Mouse (Mus musculus): ENCODE measurements around the gene Figla. TPM values are rescaled to one million over a fixed set of nuclear protein-coding genes. Genes with fewer than 3 reads are reported as not detected.

Gene Figla
- total RNA-seq, 4 experiments from 2014 or later, result not detected

DNA sequence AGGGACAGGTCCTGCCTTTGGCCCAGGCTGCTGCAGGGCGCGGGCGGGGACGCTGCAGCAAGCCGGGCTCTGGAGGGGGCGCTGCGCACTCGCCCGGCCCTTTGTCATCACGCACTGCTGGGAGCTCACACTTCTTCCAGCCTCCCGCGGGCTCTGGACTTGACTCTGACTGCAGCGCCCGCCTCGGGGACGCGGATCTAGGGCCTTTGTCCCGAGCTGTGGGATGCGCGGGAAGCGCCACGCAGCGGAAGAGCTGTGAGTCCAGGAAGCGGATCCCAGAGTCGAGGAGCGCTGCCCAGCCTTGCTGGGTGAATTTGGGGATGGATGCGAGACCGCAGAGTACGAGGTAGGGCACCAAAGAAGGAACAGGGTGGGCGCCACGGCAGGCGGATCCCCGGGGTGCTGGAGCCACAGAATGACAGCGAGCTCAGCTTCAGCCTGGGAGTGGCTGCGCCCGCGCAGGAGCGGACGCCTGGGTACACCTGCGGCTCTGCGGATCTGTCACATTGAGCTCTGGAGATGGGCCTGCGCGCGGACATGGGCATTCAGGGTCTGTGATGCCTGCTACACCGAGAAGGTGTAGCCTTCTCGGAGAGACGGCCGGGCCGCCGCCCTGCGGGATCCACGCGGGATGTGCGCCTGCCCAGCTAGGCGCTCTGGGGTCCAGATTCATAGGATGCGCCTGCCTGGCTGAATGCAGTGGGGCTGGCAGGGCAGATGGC lies 12.8 kb downstream of the Figla start, which contains the start of gene Add2:
Add2 (plus strand) TSS at position 81 of the 722 bp plus-strand sequence.
- DNase-seq (ENCODE audit: low spot score in 2 of 2), result no peak

DNA sequence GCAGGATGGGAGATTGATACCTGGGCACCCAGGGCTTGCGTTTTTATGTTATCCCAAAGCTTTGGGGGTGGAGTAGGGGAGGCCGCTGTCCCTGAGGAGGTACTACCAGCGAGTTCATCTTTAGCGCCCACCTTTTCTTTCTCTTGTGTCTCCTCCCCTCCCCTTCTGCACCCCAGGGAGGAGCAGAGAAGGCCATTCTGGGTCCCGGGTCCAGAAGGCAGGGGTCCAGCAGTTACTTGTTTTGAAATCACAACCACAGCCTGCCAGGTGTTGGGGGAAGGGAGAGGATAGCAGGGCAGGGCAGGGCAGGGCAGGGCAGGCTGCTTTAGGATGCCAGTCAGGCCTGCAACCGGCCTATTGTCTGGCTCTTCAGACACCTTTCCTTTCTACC lies 13.3 kb downstream of the Figla start:
- no peak for DNase-seq (ENCODE audit: low spot score in 2 of 2)

DNA sequence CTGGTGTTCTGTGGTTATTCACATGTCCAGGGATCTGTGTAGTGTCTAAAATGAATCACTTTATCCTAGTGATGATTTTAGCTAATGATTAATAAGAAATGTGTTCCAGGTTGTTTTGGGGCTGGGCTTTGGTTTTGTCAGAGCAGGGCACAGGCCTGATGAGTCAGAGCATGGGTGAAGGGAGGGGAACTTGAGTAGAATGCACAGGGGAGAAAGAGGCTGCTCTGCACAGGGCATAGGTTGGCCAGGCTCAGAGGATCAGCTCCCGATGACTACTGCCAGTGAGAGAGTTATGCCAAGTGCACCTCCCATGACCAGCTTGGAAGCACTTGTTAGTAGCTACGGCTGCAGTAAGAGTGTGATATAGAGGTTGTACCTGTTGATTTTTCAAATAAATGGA lies 15.6 kb downstream of the Figla start:
- no peak for DNase-seq (ENCODE audit: low spot score in 2 of 2)

DNA sequence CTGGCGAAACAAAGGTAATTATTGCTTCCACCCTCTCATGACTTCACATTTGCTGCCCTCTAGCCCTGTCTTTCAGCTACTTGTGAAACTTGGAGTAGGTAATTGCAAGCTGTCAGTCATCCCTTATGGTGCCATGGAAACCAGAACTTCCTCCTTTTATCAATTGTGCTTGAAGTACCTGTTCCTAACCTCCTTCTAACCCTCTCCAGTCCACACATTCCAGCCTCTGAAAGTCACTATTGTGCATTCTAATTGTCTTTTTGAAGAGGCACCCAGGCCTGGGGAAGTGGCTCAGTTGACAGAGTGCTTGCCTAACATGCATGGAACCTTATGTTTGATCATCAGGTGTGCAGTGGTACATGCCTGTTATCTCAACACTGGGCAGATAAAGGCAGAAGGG lies 17.7 kb downstream of the Figla start:
- DNase-seq (ENCODE audit: low spot score in 2 of 2), result no peak

DNA sequence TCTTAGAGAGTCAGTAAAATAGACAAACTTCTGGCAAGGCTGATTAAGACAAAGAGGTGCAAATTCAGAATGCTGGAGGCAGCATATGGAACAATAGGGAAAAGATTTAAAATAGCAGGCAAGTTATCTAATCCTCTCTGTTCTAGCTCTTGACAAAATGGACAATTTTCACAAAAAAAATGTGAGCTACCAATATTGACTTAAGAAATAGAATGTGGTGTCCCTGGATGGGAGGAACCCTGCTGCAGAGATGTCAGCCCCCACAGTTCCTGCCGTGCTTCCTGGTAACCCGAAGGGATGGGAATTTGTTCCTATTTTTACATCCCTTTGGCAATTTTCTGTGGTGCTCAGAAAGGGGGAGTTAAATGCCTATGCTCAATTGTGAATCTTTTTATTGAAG lies 22.9 kb downstream of the Figla start:
- DNase-seq (ENCODE audit: low spot score in 2 of 2), result no peak

DNA sequence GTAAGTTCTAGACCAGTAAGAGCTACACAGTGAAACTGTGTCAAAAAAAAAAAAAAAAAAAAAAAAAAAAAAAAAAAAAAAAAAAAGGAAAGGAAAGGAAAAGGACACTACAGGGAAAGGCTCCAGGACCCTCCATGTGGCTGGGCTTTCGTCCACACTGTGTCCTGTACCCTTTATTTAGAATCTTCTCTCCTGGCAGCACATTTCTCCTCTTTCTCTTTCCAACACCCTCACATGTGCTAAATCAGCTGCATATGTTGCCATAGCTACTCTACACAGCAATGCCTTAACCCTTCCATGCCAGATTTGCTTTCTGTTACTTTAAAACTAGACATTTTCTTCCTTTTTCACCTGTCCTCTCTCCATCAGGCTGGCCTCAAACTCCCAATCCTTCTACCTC lies 24.2 kb downstream of the Figla start:
- DNase-seq (ENCODE audit: low spot score in 2 of 2), result no peak

DNA sequence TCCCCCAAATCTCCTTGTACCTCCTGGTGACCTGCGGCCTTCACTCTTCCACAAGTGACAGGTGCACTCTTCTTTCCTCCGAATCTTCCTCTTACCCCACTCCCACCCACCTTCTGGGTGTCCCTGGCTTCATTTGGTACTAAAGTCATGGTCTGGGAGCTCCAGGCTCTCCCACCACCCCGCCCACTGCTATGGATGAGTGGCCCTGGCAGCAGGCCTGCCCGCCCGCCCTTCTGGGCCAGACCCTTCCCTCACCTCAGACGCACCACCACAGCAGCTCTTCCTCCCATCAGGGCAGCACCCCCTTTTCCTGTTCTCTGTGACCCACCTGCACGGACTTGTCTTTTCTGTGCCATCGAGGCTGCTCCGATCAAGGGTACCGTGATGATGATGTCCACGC lies 31.5 kb downstream of the Figla start:
- no peak for DNase-seq (ENCODE audit: low spot score in 2 of 2)

DNA sequence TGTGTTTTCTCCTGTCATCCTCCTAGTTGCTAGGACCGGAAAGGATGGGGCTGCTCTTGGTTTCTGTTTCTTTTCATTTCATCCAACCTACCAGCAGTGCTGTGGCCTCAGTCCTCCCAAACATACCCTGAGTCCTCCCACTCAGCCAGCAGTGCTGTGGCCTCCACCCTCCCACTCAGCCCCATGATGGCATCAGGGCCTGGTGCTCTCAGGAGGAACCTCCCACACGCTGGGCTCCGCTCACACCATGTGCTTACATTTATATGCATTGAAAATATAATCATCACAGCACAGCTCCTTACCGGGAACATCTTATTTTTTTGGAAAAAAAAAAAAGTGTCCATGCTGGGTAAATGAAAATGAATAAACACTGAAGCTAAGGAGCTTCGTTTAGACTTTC lies 32.5 kb downstream of the Figla start:
- DNase-seq (ENCODE audit: low spot score in 2 of 2), result no peak

DNA sequence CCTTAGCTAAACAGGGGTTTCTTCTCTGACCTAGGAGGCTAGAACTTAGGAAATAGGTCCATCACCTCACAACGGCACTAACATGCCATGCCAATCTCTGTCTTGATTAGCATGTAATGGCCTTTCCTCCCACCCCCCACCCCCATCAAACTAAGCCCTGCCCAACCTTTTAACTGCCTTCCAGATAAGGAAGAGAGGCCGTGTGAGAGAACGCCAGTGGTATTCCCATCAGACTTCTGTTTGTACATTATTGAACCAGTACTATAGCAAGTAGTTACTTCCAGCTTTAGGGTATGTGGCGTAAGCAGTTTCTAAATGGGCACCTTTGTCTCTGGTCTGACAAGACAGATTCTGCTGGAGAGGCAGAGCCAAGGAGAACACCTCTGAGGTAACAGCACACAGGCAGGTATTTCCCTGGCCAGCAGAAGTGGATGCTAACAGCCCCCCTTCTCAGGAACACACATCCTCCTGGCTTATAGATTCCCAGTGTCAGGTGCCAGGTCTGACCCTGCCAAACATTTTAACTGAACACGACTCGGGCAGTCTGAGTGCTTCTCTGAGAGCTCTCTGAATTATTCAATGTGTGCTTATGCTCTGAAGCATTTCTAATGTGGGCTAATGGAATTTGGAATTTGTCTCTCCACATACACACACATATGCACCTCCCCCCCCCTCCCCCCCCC lies 34.8 kb downstream of the Figla start:
- no peak for DNase-seq (ENCODE audit: low spot score in 2 of 2)

DNA sequence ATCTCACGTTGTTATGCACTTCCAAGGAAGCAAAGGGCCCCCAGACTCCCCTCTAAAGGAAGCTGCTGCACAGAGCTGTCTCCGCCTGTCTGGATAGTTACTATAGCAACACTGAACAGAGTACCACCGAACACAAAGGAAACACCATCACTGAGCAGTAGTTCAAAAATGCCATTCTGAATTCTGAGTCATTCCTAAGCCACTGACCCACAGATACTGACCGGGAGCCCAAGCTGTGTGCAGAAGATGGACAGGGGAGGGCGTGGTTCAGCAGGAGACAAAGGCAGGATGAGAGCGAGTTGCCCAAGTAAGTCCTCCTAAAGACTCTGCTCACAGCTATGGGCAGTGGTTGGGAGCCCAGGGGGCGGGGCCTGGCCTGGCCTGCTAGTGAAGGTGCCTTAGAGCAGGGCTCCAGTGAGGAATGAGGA lies 36.1 kb downstream of the Figla start:
- no peak for DNase-seq (ENCODE audit: low spot score in 2 of 2)

DNA sequence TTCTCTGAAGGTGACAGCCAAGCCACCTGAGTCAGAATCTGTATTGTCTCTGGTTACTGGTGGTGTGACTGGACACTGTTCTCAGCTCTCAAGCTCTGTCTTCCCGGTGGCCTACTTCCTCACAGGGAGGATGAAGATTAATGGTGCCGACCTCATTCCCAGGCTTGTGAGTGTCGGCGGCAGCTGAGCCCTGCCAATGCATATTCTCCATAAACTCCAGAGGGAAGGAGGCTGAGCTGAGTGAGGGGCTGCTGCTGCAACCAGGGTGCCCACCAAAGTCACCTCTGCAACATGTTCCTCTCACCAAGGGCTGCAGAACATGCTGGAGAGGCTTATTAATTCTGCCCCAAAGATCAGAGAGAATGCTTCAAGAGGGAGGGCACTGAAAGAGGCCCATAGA lies 36.6 kb downstream of the Figla start:
- no peak for DNase-seq (ENCODE audit: low spot score in 2 of 2)

DNA sequence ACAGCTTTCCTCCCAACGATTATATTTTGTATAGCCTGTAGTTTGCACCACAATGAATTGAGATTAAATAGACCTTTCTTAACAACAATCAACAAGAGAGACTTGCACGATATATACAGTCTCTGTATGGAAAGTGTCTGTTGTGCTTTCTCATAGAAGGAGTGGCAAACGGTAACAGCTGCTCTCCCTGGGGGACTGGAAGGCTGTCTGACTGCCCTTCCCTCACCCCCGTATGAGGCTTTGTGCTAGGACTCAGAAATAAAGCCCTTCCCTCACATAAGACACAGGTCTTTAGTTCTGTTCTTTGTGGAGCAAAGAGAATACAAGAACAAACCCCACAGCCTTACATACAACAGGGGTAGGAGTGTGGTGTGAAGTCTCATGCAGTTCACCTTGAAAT lies 37.1 kb downstream of the Figla start:
- DNase-seq (ENCODE audit: low spot score in 2 of 2), result no peak

DNA sequence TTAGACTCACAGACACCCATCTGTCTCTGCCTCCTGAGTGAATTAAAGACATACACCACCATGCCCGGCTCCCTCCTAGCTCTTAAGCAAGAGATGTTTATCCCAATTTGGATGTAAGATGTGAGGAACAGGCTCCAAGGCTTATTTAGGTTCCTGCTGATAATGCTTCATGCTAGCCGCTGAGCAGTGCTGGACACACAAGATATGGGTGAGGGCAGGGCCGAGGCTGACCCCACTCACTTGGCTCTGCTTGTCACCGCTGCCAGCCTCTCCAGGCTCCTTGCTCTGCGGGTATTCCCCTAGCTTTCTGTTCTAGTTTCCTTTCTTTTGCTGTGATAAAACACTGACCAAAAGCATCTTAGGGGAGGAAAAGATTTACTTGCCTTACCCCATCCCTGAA lies 37.6 kb downstream of the Figla start:
- DNase-seq (ENCODE audit: low spot score in 2 of 2), result no peak

DNA sequence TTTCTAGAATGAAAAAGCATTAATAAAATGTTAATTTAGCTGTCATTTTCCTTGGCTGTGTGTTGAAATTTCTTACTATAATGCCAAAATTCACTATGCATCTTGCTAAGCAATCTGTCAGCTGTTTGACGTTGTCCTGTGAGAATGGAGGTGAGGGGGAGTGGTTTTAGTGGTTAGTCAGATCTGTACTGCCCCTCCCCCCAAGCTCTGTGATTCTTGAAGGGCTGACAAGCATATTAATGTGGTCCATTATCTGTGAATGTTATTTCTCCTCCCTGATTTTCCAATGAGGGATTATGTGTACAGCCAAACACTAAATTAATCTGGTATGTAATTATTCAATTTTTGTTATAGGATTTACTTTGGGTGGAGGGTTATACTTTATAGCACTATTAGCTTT lies 42.5 kb downstream of the Figla start:
- no peak for DNase-seq (ENCODE audit: low spot score in 2 of 2)

DNA sequence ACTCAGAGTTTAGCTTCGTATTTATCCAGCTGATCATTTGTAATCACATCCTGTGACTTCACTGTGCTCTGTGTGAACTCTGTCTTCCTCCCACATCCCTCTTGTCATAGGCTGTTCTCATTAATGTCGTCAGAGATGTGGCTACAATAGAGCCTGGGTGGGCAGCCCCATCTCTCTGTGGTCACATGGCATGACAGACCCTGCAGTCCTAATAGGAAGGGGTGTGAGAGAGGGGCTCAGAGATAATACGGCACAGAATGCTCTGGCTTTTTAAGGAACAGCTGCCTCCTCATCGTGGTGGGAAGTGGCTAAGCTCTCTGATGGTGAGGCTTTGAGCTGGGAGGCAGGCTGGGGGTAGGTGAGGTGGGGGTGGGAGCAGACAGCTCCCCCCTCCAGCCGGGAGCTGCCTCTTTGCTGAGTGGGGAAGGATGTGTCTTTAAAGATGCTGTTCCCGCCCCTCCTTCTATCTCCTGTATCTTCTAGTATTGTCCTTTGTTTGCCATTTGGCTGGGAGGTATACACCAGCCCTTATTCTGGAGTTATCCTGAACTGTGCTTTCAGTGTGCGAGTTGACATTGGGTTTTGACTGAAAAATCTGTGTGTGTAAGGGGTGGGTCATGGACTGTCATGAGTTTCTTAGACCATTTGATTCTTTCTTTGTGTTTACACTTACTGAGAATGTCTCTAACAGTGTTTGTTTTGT lies 43.3 kb downstream of the Figla start:
- no peak for DNase-seq (ENCODE audit: low spot score in 2 of 2)

DNA sequence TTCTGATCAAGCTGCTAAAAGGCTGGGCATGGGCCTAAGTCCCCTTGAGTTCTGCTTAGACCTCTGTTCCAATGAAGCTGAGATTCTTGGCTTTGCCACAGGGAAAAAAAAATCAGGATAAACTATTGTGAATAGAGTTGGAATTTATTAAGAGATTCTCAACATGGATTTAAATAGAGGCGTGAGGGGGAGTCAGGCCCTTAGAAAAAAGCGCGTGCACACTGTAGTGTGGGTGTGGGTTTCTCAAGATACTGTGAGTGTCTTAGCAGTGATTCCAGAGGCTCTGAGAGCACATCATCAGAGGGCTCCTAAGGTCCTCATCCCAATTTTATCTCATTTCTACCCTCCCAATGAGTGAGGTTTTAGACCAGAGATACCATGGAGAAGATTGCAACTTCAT lies 44.2 kb downstream of the Figla start:
- no peak for DNase-seq (ENCODE audit: low spot score in 2 of 2)

DNA sequence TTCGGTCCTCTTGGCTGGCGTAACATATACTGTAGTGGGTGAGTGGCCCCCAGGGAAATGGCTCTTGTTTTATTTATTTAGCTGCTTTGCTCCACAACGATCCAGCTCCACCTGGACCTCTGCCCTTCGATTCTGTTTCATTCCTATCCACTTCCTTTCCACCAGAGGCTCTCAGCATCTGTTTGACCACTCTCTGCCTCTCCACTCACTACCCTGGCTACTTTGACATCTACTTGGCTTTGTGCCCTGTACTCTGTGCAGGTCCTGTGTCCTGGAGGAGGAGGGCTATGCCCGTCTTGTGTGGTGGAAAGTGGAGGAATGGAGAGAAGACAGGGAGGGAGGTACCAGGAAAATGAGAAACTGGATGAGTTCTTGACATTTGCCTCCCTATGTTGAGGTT lies 46.3 kb downstream of the Figla start:
- no peak for DNase-seq (ENCODE audit: low spot score in 2 of 2)

DNA sequence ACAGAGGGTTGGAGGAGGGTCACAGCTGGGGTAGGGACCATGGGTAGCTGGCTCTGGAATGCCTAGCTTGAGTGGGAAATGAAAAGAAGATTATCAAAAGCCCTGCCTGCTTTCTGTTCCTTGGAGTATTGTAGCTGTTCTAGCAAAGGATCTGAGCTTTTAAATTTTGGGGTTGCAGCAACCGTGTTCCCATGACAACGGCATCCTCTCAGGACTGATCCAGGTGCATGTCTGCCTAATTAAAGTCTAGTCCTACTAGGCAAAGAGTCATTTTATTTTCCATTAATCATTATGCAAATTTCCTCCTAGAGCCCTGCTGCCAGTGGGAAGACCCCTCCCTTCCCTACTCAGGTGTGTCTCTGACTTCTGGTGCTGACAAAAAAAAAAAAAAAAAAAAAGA lies 46.7 kb downstream of the Figla start:
- no peak for DNase-seq (ENCODE audit: low spot score in 2 of 2)

DNA sequence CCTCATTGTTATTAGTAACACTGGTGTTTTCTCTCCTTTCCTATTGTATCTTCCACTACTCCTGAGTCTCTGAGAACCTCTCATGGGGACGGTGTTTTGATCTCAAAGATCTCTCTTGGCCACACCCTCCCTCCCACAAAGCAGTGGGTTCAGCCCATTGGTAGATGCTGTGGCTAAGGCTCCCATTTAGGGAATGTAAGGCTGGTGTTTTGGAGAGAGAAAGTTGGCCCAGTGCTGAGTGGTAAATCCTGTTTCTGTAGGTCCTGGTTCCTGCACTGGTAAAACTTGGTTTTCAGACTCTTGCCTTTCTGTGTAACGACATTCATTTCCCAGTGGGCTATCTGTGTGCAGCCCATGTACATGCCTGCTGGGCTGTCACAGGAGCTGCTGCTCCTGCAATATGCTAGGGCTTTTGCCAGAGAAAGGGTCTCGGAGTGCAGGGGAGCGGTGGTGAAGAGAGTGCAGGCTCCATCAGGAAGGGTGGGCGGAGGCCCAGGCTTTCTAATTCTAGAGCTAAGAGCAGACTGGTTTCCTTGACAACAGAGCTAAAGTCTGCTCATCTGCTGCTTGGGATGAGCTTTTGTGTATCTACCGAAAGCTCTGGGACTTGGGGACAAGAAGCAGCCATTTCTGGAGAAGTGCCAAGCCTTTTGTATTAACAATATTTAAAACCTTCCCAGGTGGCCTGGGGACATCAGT lies 48.5 kb downstream of the Figla start:
- DNase-seq (ENCODE audit: low spot score in 2 of 2), result no peak

DNA sequence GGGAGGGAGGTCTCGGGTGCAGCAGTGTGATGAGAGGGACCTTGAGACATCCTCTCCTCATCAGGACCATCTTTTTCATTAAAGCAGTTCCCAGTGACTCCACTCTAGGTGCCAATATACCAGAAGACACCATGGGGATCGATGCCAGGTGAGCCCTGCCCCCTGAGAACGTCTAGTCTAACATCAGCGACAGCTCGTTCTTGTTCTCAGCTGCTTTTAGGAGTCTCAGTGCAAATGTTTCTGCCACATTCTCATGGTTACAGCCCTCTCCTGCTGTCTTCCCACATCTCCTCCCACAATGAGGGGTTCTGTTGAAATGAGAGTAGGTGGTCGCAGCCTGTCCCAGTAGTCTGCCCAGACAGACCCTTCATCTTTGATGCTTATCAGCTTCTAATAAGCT lies 50.8 kb downstream of the Figla start:
- no peak for DNase-seq (ENCODE audit: low spot score in 2 of 2)

DNA sequence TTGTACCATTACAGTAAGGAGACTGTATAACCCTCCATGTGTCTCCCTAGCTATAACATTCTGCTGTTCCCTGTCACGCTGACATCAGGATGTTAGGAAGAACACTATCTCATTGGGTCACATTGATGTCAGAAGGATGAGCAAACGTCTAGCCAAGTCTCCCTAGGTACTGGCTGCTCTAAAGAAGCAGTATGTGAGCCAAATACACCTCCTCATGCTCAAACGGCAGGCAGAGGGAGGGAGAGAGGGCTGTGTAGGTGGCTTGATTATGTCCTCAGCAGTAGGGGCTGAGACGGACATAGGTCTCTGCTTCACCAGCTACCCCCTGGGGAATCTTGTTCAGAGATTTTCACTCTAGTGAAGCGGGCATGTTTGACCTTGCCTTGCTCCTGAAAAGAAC lies 51.2 kb downstream of the Figla start:
- DNase-seq (ENCODE audit: low spot score in 2 of 2), result no peak

DNA sequence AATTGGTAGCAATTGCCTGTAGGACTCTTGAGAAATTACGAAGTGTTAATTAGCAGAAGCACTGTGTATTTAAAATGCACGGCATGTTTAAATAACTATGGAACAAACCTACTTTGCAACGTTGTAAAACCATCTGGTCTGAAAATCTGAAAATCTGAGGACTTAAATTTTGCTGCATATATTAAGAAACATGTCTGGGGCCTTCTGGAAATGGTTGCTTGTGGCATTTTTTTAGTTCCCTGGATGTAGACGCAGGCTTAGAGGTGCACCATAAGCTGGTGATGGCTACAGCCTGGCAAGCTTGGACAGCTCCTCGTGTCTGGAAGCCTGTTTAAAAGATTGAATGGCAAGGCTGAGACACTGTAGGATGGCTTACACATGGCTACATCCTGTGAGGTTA lies 53.0 kb downstream of the Figla start:
- no peak for DNase-seq (ENCODE audit: low spot score in 2 of 2)
